Mouse (Mus musculus): ENCODE measurements at regions not wholly inside any gene's neighbourhood (a gene's known extent, or its start where the extent isn't known, plus 50 kb on each side); places are given as distances from the start of the nearest gene placed in this dataset.

DNA sequence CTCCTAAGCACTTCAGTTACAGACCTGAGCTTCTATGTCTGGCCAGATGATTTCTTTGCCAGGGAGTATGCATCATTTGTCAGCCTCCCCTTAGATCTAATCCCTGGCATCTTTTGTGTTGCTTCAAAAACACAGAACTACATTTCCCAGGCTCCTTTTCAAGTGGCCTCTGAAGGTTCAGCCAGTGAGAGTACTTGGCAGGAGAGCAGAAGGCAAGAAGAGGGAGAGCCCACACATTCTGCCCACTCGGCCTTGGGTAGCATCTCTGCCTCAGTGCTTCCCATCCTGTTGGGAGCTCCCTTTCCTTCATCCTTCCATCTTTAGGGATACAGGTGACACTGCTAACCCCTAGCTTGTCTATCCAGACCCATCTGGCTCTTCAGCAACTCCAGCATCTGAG lies 214.9 kb downstream of the Bcor start:
- Histone ChIP-seq H3K4me3 (ENCODE audit: insufficient read depth, low read depth, low read length) (no peak overlapping the region), H3K27me3 (replicated peaks; ENCODE audit: control insufficient read depth, insufficient read depth, low read length) (no peaks in the 10 kb centered on the region), H3K4me1 (ENCODE audit: control insufficient read depth, insufficient read depth, low read length) (no peaks in the 10 kb centered on the region), H3K27ac (ENCODE audit: insufficient read depth, low read depth, low read length) (no peak overlapping the region), H3K36me3 (ENCODE audit: control insufficient read depth, insufficient read depth, low read length) (no peaks in the 10 kb centered on the region)
- DNase-seq: no peak
- WGBS: 83% methylated on average over 1 of the region's 1 CpGs
- TF ChIP-seq CTCF (conservative IDR thresholded peaks at IDR 0.05; ENCODE audit: insufficient read depth, insufficient read length, low read depth, low read length): no peak

DNA sequence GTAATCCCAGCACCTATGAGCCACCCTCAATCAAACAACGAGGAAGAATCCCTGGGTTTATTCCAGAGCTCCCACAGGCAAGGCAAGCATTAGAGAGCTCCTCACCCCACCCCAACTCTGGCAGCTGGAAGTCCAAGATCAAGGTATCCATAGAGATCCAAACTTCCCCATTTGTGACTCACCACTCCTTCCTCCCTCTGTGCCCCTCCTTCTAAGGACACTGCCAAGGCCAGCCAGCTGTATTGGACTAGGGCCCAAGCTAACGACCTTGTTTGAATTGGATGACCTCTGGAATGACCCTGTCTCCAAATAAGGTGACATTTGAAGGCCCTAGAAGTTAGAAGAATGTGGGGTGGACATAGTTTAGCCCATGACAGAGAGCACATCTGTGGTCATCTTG lies 208.0 kb downstream of the Bcor start:
- Histone ChIP-seq H3K27me3 (replicated peaks; ENCODE audit: control insufficient read depth, insufficient read depth, low read length) (no peaks in the 10 kb centered on the region), H3K36me3 (ENCODE audit: control insufficient read depth, insufficient read depth, low read length) (no peaks in the 10 kb centered on the region), H3K4me1 (ENCODE audit: control insufficient read depth, insufficient read depth, low read length) (no peaks in the 10 kb centered on the region), H3K4me3 (ENCODE audit: insufficient read depth, low read depth, low read length) (no peak overlapping the region), H3K27ac (ENCODE audit: insufficient read depth, low read depth, low read length) (no peak overlapping the region)
- 31% methylated on average over 2 of the region's 2 CpGs for WGBS
- TF ChIP-seq CTCF (conservative IDR thresholded peaks at IDR 0.05; ENCODE audit: insufficient read depth, insufficient read length, low read depth, low read length) (no peak), POLR2A (IDR thresholded peaks at IDR 0.05; ENCODE audit: low read depth, low read length) (no peak)
- DNase-seq: peak; percentile 78

GRCm38 (mm10) chrX:11956194-11956593 lies 204.0 kb downstream of the Bcor start:
- DNase-seq: peak; percentile 60
- TF ChIP-seq CTCF (conservative IDR thresholded peaks at IDR 0.05; ENCODE audit: insufficient read depth, insufficient read length, low read depth, low read length) (no peak), POLR2A (IDR thresholded peaks at IDR 0.05; ENCODE audit: low read depth, low read length) (no peak)
- no peaks in the 10 kb centered on the region for H3K36me3 ChIP-seq (ENCODE audit: control insufficient read depth, insufficient read depth, low read length)
- H3K4me1 ChIP-seq (ENCODE audit: control insufficient read depth, insufficient read depth, low read length): no peaks in the 10 kb centered on the region
- no peak overlapping the region for H3K4me3 ChIP-seq (ENCODE audit: insufficient read depth, low read depth, low read length)
- no peak overlapping the region for H3K27ac ChIP-seq (ENCODE audit: insufficient read depth, low read depth, low read length)
- H3K27me3 ChIP-seq (replicated peaks; ENCODE audit: control insufficient read depth, insufficient read depth, low read length): no peaks in the 10 kb centered on the region
- 75% methylated on average over 3 of the region's 3 CpGs for WGBS

- Histone ChIP-seq H3K4me1 (ENCODE audit: control insufficient read depth, insufficient read depth, low read length) (no peaks in the 10 kb centered on the region), H3K27ac (ENCODE audit: insufficient read depth, low read depth, low read length) (no peak overlapping the region), H3K4me3 (ENCODE audit: insufficient read depth, low read depth, low read length) (no peak overlapping the region), H3K36me3 (ENCODE audit: control insufficient read depth, insufficient read depth, low read length) (no peaks in the 10 kb centered on the region), H3K27me3 (replicated peaks; ENCODE audit: control insufficient read depth, insufficient read depth, low read length) (no peaks in the 10 kb centered on the region)
- no peak for TF ChIP-seq POLR2A (IDR thresholded peaks at IDR 0.05; ENCODE audit: low read depth, low read length)
- TF ChIP-seq CTCF (conservative IDR thresholded peaks at IDR 0.05; ENCODE audit: insufficient read depth, insufficient read length, low read depth, low read length): no peak
- WGBS: 74% methylated on average over 6 of the region's 6 CpGs
- DNase-seq: no peak
Measured at GRCm38 (mm10) chrX:11957011-11957410, 203.1 kb downstream of the Bcor start.

DNA sequence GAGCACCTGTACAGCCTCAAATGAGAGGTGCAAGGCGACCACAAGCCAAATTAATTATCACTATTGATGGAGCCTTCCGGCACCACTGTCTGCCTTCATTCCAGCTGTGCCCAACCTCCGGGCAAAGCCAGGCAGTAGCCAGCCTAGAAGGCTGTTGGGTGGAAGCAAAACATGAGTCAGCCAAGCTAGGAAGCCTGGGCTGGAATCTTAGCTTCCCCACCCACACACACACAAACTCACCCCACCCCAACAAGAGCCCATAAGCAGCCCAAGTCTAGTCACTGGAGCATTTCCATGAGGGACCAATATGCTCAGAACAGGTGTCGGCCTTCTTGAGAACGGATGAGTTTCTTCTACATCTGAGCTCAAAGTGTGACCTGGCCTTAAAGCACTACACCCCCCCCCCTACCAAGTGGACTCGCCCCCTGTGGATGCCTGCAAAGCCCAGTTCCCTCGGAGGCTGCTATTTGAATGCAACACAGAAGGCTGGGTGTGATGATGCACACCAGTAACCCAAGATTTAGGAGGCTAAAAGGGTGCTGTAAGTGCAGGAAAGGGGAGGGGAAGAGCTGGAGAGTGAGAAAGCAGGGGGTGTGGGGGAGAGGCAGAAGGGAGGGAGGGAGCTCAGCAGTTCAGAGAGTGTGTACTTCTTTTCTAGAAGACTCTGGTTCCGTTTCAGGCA lies 200.1 kb downstream of the Bcor start:
- Histone ChIP-seq H3K4me1 (ENCODE audit: control insufficient read depth, insufficient read depth, low read length) (no peaks in the 10 kb centered on the region), H3K27me3 (replicated peaks; ENCODE audit: control insufficient read depth, insufficient read depth, low read length) (no peaks in the 10 kb centered on the region), H3K27ac (ENCODE audit: insufficient read depth, low read depth, low read length) (no peak overlapping the region), H3K36me3 (ENCODE audit: control insufficient read depth, insufficient read depth, low read length) (no peaks in the 10 kb centered on the region), H3K4me3 (ENCODE audit: insufficient read depth, low read depth, low read length) (no peak overlapping the region)
- no peak for DNase-seq
- TF ChIP-seq CTCF (conservative IDR thresholded peaks at IDR 0.05; ENCODE audit: insufficient read depth, insufficient read length, low read depth, low read length): no peak
- TF ChIP-seq POLR2A (IDR thresholded peaks at IDR 0.05; ENCODE audit: low read depth, low read length): no peak
- 68% methylated on average over 8 of the region's 8 CpGs for whole genome bisulfite sequencing

DNA sequence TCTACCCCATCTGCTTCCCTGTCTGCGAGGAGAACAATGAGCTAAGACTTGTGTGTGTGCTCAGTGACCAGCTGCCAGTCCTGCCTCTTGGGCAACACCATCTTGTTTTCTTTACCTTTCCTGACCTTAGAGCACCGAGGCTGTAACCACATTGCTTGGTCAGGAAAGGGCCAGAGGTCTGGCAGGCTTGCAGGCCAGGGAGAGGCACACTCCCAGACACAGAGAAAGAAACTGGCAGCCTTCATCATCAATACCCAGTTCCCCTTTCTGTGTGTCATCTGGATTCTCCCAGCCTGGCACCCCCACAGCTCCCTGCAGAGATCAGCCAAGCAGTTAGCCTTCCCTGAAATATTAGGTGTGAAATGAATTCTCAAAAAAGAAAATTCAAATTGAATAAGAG lies 198.8 kb downstream of the Bcor start:
- H3K4me3 ChIP-seq (ENCODE audit: insufficient read depth, low read depth, low read length): no peak overlapping the region
- 47% methylated on average over 2 of the region's 2 CpGs for WGBS

DNA sequence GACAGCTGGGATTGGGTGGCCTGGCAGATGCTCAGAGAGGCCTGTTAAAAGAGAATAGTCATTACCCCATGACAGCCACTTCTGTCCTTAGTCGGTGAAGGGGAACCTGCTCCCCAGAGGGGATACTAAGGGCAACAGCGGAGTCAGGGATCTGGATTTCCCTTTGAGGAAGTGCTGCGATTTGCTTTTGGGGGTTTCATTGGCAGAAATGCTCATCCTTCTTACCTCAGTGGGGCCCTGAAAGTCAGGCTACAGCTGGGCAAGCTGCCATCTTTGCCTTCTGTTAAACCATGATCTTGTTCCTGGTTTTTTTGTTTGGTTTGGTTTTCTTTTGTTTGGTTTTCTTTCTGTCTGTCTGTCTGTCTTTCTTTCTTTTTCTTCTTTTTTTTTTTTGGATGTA lies 195.7 kb downstream of the Bcor start:
- DNase-seq: no peak
- no peak overlapping the region for H3K27ac ChIP-seq (ENCODE audit: insufficient read depth, low read depth, low read length)
- WGBS: 61% methylated on average over 3 of the region's 3 CpGs
- TF ChIP-seq CTCF (conservative IDR thresholded peaks at IDR 0.05; ENCODE audit: insufficient read depth, insufficient read length, low read depth, low read length) (no peak), POLR2A (IDR thresholded peaks at IDR 0.05; ENCODE audit: low read depth, low read length) (no peak)
- no peaks in the 10 kb centered on the region for H3K4me1 ChIP-seq (ENCODE audit: control insufficient read depth, insufficient read depth, low read length)
- H3K36me3 ChIP-seq (ENCODE audit: control insufficient read depth, insufficient read depth, low read length): no peaks in the 10 kb centered on the region
- H3K4me3 ChIP-seq (ENCODE audit: insufficient read depth, low read depth, low read length): no peak overlapping the region
- H3K27me3 ChIP-seq (replicated peaks; ENCODE audit: control insufficient read depth, insufficient read depth, low read length): no peaks in the 10 kb centered on the region

More for the DNA sequence above, 198.8 kb downstream of the Bcor start:
- no peaks in the 10 kb centered on the region for H3K4me1 ChIP-seq (ENCODE audit: control insufficient read depth, insufficient read depth, low read length)
- TF ChIP-seq CTCF (conservative IDR thresholded peaks at IDR 0.05; ENCODE audit: insufficient read depth, insufficient read length, low read depth, low read length): no peak
- TF ChIP-seq POLR2A (IDR thresholded peaks at IDR 0.05; ENCODE audit: low read depth, low read length): no peak
- no peak overlapping the region for H3K27ac ChIP-seq (ENCODE audit: insufficient read depth, low read depth, low read length)
- no peak for DNase-seq
- no peaks in the 10 kb centered on the region for H3K36me3 ChIP-seq (ENCODE audit: control insufficient read depth, insufficient read depth, low read length)
- H3K27me3 ChIP-seq (replicated peaks; ENCODE audit: control insufficient read depth, insufficient read depth, low read length): no peaks in the 10 kb centered on the region
